Mouse (Mus musculus): ENCODE results near the gene Stx8.

The Stx8 gene

DNA sequence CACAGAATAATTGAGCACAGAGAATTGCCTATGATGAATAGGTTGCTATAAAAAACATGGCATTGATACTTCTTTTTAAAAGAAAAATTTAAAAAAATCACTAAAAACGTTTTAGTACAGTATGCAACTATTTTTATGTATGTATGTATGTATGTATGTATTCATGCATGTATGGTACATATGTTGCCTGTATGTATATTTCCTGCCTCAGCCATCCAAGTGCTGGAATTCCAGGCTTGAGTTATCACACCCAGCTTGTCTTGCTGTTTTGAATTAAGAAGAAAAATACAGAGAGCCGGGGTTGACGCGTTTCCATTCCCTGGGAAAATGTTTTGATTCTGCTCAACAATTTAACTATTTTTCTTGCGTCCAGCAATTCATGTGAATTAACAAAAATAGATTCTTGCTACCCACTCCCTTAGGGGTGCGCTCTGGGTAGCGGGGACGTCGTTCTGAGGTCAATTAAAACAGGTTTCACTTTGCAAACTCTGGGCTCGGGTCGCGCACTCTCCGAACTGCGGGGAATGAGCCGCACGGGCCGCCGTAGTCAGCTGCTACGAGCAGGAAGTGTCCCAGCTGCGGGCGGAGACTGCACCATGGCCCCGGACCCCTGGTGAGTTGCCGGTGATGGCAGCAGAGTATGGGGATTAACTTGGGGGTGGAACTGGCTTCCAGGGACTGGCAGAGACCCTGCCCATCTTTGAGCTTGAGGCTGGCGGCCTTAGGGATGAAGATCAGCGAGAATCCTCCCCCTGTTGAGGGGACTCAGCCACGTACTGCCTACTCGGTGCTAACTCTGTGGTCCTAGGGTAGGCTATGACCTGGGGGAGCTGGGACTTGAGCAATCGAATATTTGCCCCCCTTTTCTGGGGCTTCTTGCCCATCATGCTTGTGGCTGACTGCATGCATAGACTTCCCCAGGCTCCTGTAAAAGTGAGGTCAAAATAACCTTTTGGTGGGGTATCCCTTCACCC lies at the start of gene Stx8:
Gene Stx8 (plus strand): TSS at position 289 of the 974 bp plus-strand sequence.
- DNase-seq (ENCODE audit: low read depth), result peak; percentile 68

GRCm38 (mm10) chr11:67917126-67917525 lies 48.9 kb upstream of the Stx8 start:
- DNase-seq (ENCODE audit: low read depth), result no peak

DNA sequence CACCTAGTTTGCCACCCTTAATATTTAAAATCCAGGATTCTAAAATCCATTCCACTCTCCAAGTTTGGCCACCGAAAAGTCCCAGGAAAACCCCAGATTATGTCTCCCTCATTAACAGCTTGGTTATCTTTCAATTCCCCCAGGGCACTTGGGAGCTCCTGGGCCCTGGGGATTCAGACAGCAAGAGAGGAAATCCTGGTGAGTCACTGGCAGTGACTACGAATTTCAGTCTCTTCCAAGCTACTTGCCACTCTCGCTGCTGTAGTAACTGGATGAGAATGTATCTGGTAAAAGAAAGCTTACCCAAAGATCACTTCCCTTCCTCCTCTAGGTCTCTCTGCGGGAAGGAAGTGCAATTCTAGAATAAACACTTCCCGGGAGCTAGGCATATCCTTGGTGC lies 46.4 kb upstream of the Stx8 start:
- no peak for DNase-seq (ENCODE audit: low read depth)

GRCm38 (mm10) chr11:67920226-67920960 lies 45.6 kb upstream of the Stx8 start:
- no peak for DNase-seq (ENCODE audit: low read depth)

- no peak for DNase-seq (ENCODE audit: low read depth)
Observed at GRCm38 (mm10) chr11:67921091-67921826, 44.7 kb upstream of the Stx8 start.

GRCm38 (mm10) chr11:67921827-67922754 lies 43.9 kb upstream of the Stx8 start, which contains the start of gene Usp43:
TSS of gene Usp43 (minus strand) at chr11:67922153.
- DNase-seq (ENCODE audit: low read depth), result no peak

DNA sequence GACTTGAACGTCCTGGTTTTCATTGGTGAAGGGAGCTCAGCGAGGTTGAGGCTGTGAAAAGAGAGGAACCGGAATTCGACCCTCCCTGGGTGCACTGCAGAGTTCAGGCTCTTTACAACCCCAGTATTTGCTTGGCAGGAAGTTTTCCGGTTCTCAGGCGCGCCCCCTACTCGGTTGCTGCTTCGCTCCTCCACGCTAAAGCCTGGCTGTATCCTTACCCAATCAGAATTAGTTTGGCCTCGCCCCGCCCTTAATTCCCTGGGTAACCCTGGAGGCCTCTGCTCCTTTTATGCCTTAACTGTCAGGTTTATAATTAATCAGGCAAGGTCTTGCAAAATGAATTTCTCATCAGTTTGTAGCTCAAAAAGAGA lies 43.3 kb upstream of the Stx8 start:
- peak; percentile 46 for DNase-seq (ENCODE audit: low read depth)

DNA sequence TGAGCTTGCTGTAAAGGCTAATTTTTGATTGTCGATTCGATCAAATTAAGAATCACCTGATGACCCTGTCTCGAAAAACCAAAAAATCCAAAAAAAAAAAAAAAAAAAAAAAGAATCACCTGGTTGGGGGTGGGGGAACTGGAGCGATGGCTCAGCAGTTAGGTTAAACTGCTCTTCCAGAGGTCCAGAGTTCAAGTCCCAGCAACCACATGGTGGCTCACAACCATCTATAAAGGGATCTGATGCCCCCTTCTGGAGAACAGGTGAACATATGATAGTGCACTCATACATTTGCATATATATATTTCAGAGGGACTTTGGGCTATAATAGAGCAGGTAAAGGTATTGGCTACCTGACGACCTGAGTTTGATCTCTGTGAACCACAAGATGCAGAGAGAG lies 42.3 kb upstream of the Stx8 start:
- DNase-seq (ENCODE audit: low read depth), result no peak

DNA sequence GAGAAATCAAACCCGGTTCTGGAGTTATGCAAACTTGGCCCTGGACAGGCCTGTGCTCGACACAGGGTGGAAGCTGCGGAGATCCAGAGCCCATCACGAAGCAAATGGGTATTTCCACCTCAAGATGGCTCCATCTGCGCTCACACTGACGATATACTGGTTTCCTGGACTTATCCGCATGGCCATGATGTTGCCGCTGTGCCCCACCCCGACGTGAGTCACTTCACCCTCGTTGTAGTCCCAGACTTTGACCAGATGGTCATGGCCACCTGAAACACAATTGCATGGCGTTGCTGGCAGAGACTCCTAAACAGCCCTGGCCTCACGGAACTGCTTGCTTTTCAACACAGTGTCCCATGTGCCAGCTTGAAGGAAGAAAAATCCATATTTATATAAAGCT lies 41.0 kb upstream of the Stx8 start:
- DNase-seq (ENCODE audit: low read depth), result no peak

DNA sequence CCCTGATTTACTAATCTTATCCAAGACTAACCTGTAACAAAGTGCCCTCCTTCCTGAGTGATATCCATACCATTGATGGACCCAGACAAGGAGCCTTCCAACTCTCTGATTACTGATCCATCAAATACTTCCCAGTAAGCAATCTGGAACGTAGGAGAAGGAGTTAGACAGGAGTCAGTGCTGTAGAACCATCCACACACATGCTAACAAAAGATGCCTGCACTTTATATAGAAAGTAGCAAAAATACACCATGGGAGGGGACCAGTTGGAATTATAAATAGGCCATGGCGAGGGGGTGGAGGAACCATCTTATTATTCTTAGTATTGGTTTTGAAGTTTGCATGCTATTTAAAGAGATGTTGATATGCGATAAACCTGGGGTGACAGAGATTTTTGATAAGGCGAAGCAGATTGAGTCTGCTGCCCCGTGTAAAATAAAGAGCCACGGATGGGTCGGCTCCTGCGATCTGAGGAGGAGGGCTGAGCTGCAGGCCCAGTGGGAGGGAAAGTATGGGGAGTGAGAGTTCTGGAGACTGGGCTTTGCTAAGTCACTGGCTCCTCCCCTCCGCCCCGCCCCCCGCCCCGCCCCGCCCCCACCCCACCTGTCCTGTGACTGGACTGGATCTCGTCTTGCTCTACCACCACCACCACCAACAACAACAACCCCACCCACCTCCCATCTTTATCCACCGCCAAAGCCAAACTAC lies 39.5 kb upstream of the Stx8 start:
- no peak for DNase-seq (ENCODE audit: low read depth)

- DNase-seq (ENCODE audit: low read depth), result no peak
Observed at GRCm38 (mm10) chr11:67932156-67932555, 33.8 kb upstream of the Stx8 start.

- no peak for DNase-seq (ENCODE audit: low read depth)
Observed at GRCm38 (mm10) chr11:67948229-67948628, 17.8 kb upstream of the Stx8 start.

DNA sequence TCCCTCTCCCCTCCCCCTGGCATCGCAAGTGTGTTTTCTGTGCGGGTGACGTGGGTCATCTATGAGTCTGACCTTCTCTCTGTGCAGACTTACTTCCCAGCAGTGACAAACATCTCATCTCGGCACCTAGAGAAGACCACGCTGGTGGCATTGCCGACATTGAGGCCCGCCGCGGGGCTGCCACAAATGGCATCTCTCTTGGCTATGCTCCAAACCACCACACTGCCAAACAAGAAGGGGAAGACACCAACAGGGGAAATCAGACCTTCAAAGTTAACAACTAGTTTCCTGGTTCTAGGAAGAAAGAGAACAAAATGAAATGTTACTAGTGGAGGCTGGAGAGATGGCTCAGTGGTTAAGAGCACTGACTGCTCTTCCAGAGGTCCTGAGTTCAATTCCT lies 16.5 kb upstream of the Stx8 start:
- no peak for DNase-seq (ENCODE audit: low read depth)

DNA sequence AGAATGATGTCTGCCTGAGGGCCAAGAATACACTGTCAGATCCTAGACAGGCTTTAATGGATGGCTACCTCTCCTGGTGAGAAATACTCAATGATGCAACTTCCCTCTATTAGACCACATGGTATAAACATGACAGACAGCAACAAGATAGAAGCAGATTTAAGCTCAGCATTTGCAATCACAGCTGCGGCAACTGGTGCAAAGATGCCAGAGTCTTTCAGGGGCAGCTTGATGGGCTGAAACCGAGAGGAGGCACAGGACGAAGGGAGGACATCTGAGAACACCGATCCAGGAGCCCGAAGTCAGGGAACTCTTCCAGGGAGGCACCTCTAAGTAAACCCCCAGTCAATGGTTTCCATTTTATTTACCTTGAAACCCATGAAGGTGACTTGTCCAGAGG lies 12.4 kb upstream of the Stx8 start:
- DNase-seq (ENCODE audit: low read depth), result no peak

GRCm38 (mm10) chr11:67954413-67954812 lies 11.6 kb upstream of the Stx8 start:
- no peak for DNase-seq (ENCODE audit: low read depth)

GRCm38 (mm10) chr11:67964110-67964509 lies 1.9 kb upstream of the Stx8 start:
- DNase-seq (ENCODE audit: low read depth), result no peak

DNA sequence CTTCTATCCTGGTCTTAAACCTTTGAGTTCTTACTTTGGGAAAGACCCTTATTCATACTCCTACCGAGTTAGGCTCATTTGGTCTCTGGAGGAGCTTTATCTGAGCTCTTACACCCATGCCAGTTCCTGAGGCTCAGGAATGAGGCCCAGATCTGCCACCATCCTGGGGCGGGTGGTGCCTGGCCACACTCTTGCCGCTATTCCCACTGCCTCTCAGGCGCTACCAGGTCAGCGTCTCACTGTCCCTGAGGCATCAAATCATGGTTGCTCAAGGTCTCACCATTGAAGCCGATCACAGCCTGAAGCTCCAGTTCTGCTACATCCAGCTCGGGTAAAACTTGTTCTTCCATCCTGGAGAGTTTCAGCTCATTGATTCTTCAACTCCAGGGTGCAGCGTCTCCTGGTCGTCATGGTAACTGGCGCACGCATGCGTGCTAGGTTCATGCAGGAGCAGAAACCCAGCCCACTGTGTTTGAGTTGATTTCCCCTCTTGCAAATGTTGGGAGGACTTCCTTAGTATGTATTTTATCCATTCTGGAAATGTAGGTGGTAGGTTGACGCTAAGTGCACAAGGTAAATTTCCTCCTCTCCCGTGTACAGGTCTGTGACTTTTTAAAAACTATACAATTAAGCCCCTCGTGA lies 630 bp upstream of the Stx8 start, which contains the start of gene Cfap52:
Gene Cfap52 (minus strand): TSS at position 410 of the 642 bp plus-strand sequence.
- peak; percentile 65 for DNase-seq (ENCODE audit: low read depth)

DNA sequence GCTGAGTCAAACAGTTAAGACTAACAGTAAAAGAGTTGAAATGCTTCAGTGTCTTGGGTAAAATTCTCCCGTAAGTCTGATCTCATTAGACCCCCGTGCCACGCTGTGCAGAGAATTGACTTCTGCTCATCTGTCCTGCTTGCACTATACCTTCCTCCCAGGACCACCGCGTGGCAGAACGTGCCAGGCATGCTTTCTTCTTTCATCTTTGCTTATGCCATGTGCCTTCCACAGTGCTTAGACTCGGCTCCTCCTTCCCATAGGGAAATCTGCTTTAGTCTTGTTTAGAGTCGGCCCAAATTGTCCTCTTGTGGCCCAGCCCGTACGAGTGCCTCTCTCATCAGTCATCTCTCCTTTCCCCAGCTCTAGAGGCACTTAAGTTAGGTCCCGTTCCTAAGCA lies 1.8 kb downstream of the Stx8 start:
- DNase-seq (ENCODE audit: low read depth), result no peak

DNA sequence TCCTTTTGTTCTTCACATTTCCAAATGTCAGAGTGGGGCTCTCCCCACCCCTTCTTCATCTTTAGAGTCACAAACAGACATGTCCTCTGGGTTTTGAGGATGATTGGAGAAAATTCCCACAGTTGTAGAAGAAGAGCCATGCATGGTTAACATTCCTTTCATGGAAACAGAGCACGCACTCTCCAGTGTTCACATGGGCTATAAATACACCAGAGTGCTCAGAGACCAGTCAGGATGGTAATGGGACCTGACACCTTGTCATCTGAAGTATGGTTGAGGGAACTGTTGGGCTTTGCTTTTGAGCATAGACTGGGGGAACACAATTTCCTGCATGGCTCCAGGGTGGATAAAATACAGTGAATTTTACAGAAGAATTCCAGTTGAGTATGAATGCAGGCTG lies 6.6 kb downstream of the Stx8 start:
- no peak for DNase-seq (ENCODE audit: low read depth)

DNA sequence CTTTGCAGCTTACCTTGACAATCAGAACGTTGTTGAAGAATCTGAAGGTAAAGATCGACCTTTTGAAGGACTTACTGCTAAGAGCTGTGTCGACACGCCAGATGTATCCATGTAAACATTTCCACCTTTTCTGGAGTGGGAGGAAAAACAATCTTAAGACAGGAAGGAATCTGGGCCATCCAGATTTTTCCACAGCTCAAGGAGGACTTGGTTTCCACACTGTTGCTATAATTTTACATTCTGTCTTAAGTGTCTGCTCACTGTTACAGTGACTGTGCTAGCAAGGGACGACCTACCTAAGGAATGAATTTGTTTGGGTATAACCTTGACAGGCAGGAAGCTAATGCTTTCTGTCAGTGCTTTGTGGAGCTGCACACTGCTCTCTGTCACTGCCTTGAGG lies 7.2 kb downstream of the Stx8 start:
- no peak for DNase-seq (ENCODE audit: low read depth)

All from c-Kit-positive CD71-negative TER-119-negative erythroid progenitor cells, embryonic 14.5 days (primary cell).